Mouse (Mus musculus) cerebral cortex, adult 2 months (tissue): ENCODE results near the gene Eddm3b.

ENCODE experiments used
- WGBS: fragments of 180-500 bp; shearing (Covaris S2); methylation state at CpG from one replicate; pipeline ENCODE4 v1.1.7; 2018; 5-methylcytosine and 5-hydroxymethylcytosine counted together

Gene Eddm3b

GRCm38 (mm10) chr14:51113916-51114560 lies at the start of gene Eddm3b:
Eddm3b (plus strand) TSS chr14:51114426.
- WGBS = 74% methylated on average over 12 of the region's 12 CpGs

GRCm38 (mm10) chr14:51068956-51069355 lies 45.3 kb upstream of the Eddm3b start:
- 89% methylated on average over 5 of the region's 5 CpGs for WGBS

- WGBS = 85% methylated on average over 2 of the region's 2 CpGs
Observed at GRCm38 (mm10) chr14:51069617-51070016, 44.6 kb upstream of the Eddm3b start.

DNA sequence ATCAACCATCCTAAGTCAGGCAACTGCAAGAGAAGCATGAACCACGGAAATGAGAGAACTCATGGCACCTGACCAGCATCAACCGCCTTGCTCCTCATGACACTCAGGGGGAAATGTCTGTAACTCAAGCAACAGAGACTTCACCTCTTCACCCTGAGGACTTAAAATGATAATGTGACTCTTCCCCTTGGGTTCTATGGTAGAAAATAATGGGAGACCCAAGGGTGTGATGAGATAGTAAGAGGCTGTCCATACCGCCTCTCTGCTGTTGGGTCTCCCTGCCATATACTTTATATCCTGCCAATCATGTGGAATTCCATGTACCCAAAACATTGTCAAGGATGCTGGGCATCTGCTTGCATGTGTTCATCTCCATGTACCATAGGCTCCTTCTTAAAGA lies 39.9 kb upstream of the Eddm3b start, which contains the start of gene Olfr750:
Olfr750 (minus strand) TSS at position 101 of the 400 bp plus-strand sequence.
- 94% methylated on average over 3 of the region's 3 CpGs for WGBS

DNA sequence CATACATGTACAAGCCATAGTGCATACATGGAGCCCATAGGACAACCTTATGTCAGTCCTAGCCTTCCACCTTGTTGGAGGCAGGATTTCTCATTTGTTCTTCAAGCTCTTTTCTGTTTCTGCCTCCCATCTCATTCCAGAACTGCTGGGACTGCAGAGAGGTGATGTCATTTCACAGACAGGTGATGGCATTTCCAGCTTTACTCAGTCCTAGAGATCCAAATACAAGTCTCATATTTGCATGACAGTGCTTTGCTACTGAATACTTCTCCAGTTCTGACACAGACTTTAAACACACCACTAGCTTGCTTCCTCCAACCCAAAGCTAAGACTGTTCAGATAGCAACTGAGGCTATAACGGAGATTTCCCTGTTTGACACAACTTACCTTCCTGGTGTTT lies 35.0 kb upstream of the Eddm3b start:
- 92% methylated on average over 1 of the region's 1 CpGs for WGBS

- WGBS = 96% methylated on average over 2 of the region's 2 CpGs
Observed at GRCm38 (mm10) chr14:51081035-51081434, 33.2 kb upstream of the Eddm3b start.

DNA sequence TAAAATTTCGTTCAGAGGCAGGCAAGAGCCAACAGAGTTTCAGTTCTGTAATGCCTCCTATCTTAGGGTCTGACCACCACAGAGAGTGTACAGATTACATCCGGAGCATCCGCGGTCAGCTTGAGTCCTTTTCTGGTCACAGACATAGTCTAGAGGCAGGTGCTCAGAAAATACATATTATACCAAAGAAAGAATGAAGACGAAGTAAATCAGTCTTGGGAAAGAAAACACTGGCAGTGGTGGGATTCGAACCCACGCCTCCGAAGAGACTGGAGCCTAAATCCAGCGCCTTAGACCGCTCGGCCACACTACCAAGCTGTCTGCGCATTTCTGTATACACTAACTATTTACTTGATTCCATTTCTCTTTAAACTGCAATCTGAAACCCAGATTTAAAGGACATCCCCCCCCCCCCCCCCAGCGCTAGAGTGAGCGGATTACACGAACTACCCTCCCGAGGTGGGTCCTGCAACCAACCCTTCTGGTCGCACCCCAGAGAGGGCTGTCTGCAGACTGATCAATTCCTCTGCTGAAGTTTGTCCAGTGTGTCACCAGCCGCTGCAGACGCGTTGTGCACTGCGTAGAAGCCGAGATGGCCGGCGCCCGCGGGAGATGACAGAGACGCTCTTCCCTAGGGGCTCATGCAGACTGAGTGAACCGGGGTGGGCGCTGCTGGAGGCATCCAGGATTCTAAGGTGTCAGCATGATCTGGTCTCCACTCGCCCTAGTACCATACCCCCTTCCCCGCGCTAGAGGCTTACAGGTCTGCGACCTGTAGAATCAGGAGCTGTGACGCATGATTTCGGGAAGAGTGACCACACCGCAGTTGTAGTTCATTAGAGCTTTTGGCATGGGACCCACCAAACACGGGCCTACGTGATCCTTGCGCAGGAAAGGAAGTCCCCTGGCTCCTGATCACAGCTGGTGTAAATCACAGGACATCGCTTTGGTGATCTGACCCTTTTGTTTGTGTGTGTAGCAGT lies 31.3 kb upstream of the Eddm3b start:
- WGBS = 3% methylated on average over 40 of the region's 40 CpGs

DNA sequence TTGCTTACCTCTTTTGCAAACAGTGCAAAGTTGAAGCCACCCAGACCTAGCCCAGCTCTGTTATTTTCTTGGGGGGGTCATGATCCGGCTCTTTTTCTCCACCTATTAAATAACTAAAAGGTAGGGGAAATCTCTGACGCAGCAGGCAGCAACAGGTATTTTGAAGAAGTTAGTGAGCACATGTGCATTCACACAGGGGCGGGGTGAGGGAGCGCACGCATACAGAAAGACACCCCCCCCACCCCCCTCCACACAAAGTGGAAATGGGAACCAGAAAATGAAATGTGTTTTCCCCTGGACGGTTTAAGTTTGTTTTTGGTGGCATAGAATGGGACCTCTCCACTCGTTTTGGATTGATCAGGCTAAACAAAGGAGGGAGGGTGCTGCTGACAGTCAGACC lies 30.4 kb upstream of the Eddm3b start:
- WGBS = 19% methylated on average over 7 of the region's 7 CpGs

DNA sequence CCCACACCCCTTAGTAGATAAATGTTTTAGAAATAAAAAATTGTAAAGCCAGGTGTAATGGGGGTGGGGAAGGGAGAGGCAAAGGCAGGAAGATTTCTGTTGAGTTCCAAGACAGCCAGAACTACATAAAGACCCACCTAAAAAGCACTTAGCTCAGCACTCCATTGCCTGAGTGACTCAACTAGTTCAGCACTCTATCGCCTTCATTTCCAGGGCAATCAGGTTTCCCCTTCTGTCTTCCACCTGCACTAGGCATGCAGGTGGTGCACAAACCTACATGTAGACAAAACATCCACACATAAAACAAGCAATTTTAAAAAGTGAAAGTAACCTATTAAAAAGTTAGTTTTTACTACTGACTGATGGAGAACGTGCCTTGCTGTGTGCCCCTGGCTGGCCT lies 29.1 kb upstream of the Eddm3b start:
- WGBS = 81% methylated on average over 2 of the region's 2 CpGs

GRCm38 (mm10) chr14:51085911-51086310 lies 28.3 kb upstream of the Eddm3b start:
- 87% methylated on average over 4 of the region's 4 CpGs for WGBS

DNA sequence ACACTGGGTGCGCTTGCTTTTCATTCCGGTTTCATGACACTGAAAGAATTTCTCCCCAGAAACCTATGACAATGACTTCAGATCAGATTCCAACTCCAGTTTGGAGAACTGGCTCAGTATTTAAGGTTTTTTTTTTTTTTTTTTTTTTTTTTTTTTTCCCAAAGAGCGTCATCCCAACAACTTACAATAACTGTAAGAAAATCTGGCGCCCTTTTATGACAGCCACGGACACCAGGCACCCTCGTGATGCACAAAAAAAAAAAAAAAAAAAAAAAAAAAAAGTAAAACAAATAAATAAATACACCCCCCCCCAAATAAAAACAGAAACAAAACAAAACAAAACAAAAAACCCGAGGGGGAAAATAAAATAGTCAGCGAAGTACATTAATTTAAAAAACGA lies 26.5 kb upstream of the Eddm3b start:
- WGBS = 14% methylated on average over 9 of the region's 9 CpGs

GRCm38 (mm10) chr14:51088166-51088969 lies 25.9 kb upstream of the Eddm3b start:
- 1% methylated on average over 23 of the region's 23 CpGs for WGBS

- under 1% methylated on average over 34 of the region's 34 CpGs for WGBS
Observed at GRCm38 (mm10) chr14:51088970-51089673, 25.1 kb upstream of the Eddm3b start.

GRCm38 (mm10) chr14:51089674-51090076 lies 24.6 kb upstream of the Eddm3b start:
- under 1% methylated on average over 15 of the region's 15 CpGs for WGBS

DNA sequence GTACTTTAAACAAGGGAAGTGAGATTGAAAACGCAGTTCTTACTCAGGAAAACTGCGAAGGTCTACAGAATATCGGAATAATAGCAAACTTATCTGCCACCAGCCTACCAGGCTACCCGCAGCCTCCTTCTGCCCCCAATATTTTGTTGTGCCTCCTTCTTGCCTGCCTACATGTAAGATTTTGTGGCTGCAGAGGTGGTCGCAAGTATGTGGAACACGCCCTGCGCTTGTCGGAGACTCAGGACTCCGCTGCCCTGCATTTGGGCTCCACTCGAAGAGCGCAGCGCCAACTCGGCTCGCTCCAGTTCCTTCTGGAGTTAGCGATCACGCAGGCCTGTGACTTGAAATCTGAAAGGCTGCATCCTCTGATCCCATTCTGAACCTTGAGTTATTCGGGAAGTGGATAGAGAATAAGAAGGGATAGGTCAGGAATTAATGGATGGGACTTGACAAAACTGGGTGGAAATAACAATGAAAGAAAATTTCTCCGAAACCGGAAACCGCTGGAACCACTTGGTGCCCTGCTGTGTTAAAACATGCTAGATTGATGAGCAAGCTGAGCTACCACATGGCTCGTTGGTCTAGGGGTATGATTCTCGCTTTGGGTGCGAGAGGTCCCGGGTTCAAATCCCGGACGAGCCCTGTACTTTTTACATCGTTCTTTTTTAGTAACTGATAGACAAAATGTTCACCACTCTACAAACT lies 24.0 kb upstream of the Eddm3b start:
- WGBS = under 1% methylated on average over 27 of the region's 27 CpGs

DNA sequence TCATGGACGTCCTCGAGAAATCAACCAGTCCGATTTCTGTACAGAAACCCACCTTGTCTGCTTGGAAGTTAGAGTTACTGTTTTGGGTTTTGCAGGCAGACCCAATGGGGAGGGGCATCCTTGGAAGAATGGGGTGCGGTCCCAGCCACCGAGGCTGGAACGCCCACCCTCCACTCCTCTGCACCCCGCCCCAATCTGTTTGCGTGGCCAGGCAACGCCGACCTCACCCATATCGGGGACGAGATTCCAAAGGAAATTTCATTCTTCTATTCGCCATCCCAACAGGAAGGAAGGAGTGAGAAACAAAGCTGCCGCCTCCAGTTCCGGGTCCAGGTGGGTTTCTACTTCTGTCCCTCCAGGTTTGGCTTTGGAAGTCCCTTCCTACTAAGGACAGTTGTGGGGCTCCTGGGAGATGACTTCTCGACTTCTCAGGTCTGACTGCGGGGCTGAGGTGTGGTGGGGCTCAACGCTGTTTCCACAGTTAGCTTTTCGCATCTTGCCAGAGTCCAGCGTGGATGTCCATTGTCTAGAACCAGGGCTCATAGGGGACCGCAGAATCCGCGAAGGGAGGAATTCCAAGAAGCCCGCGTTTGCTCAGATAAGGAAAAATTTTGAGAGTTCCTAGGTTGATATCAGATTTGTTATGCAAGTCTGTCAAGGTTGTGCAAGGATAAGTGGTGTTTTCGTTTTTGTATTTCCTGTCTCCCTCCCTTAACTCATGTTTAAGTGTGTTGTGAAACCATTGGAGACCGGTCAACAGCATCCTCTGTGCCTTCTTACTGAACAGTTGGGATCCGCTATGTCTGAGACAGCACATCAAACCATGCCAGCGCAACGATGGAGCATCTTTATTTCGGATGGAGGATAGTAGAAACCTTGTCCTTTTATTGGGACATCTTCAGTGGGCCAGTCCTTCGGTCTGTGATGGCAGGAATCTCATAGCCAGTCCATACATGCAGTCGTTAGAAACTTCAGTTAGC lies 23.0 kb upstream of the Eddm3b start, which contains the start of the genes Rnase4 and Ang:
Rnase4 (plus strand) TSS at position 157 of the 980 bp plus-strand sequence.
Ang (plus strand) TSS at position 230 of the 980 bp plus-strand sequence.
- 7% methylated on average over 33 of the region's 33 CpGs for WGBS

- WGBS = 66% methylated on average over 8 of the region's 8 CpGs
Observed at GRCm38 (mm10) chr14:51092073-51092620, 22.1 kb upstream of the Eddm3b start.

DNA sequence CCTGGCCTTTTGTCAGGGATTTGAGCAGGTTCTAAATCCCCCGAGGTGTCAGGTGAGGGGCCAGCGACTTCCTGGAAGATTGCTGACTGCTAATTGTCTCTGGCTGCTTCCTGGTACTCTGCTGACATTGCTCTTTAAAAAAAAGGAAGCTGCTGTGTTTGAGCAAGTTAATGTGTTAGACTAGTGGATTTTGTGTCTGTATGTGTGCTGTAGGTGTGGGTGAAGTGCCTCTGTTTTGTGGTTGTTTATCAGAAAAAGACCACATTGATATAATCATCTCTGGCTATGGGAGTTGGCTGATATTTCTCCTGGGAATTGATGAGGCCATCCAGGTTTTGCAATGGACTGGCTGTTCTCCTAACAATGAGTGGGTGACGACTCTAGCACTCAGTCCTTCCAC lies 20.7 kb upstream of the Eddm3b start:
- WGBS = 49% methylated on average over 3 of the region's 3 CpGs
